Mouse (Mus musculus) heart, postnatal 0 days (tissue): ENCODE data around the gene Slc15a4. TPM values are rescaled to one million over a fixed set of nuclear protein-coding genes. Genes with fewer than 3 reads are reported as not detected.

Experiments
- ATAC-seq: fragments of 200-750 bp; cut with Nextera tagmentation; 2 replicates; pipeline ENCODE4 v1.8.0; 2017; ENCODE audit warnings: low read depth, moderate number of reproducible peaks, moderate library complexity; ENCODE audit not compliant: insufficient read depth
- DNase-seq: peaks from one replicate; pipeline ENCODE4 v3.0.0-alpha.2; 2016; ENCODE audit warnings: low spot score
- H3K27ac ChIP-seq: fragments of 300-500 bp; sonication (generic); 2 replicates; pipeline ENCODE4 v1.5.1; 2014; ENCODE audit warnings: low read depth, mild to moderate bottlenecking
- H3K27me3 ChIP-seq: fragments of 300-500 bp; sonication (generic); 2 replicates; pipeline ENCODE4 v1.6.1; 2014; ENCODE audit warnings: low read length, mixed read lengths; ENCODE audit not compliant: control insufficient read depth, insufficient read depth
- H3K36me3 ChIP-seq: fragments of 300-500 bp; sonication (generic); replicated peaks from 2 replicates; pipeline ENCODE4 v1.6.1; 2014; ENCODE audit warnings: low read length, mixed read lengths; ENCODE audit not compliant: control insufficient read depth, insufficient read depth
- H3K4me1 ChIP-seq: fragments of 300-500 bp; sonication (generic); 2 replicates; pipeline ENCODE4 v1.6.1; 2014; ENCODE audit warnings: antibody characterized with exemption; ENCODE audit not compliant: control insufficient read depth, insufficient read depth
- H3K4me2 ChIP-seq: fragments of 300-500 bp; sonication (generic); 2 replicates; pipeline ENCODE4 v1.6.1; 2014; ENCODE audit warnings: low read depth, mild to moderate bottlenecking, low read length, moderate library complexity
- H3K4me3 ChIP-seq: fragments of 300-500 bp; sonication (generic); 2 replicates; pipeline ENCODE4 v1.5.1; 2014; ENCODE audit warnings: low read depth, low read length
- H3K9ac ChIP-seq: fragments of 300-500 bp; sonication (generic); replicated peaks from 2 replicates; pipeline ENCODE4 v1.6.1; 2014; ENCODE audit warnings: low read depth, low read length, mixed read lengths
- H3K9me3 ChIP-seq: fragments of 300-500 bp; sonication (generic); replicated peaks from 2 replicates; pipeline ENCODE4 v1.6.1; 2016; ENCODE audit warnings: low read length; ENCODE audit not compliant: control insufficient read depth
- CTCF ChIP-seq: IDR thresholded peaks from 2 replicates; pipeline ENCODE4 v1.5.1; 2016; ENCODE audit warnings: antibody characterized with exemption, control low read depth, low read depth
- EP300 ChIP-seq: IDR thresholded peaks from 2 replicates; pipeline ENCODE4 v1.6.1; 2016; ENCODE audit warnings: antibody characterized with exemption, low read depth
- WGBS: fragments of 180-500 bp; shearing (Covaris S2); extraction: QIAGEN DNeasy Blood & Tissue Kit; methylation state at CpG from one replicate; pipeline ENCODE4 v1.1.7; 2014; 5-methylcytosine and 5-hydroxymethylcytosine counted together
- polyA plus RNA-seq: library from polyadenylated mRNA; unstranded; fragments of >200 nt; fragmentation: Nextera tagmentation; extraction: Ambion mirVana; gene quantifications from 2 replicates; pipeline ENCODE4 v1.2.1, GENCODE M21; 2015
- total RNA-seq: library from RNA; depleted of rRNA; stranded (reverse); fragments of >200 nt; gene quantifications from 2 replicates; pipeline ENCODE4 v1.2.3, GENCODE M21; 2014; ENCODE audit warnings: low replicate concordance

Gene Slc15a4
- total and polyA plus RNA-seq, 2 experiments from 2014 or later, result 8.7 to 31.1 TPM

GRCm38 (mm10) chr5:127640359-127640758 lies 7.7 kb upstream of the Slc15a4 start:
- Histone ChIP-seq H3K4me2 (no peak overlapping the region), H3K36me3 (no peaks in the 10 kb centered on the region), H3K4me1 (no peaks in the 10 kb centered on the region), H3K9ac (no peak overlapping the region), H3K9me3 (peaks cover 30% of the 10 kb centered on the region), H3K4me3 (no peak overlapping the region), H3K27me3 (no peaks in the 10 kb centered on the region), H3K27ac (no peak overlapping the region)
- 78% methylated on average over 3 of the region's 3 CpGs for WGBS
- TF ChIP-seq EP300 (no peak), CTCF (no peak; the same call in 1 of the 2 replicates)
- DNase-seq, result no peak
- ATAC-seq, result no peak

DNA sequence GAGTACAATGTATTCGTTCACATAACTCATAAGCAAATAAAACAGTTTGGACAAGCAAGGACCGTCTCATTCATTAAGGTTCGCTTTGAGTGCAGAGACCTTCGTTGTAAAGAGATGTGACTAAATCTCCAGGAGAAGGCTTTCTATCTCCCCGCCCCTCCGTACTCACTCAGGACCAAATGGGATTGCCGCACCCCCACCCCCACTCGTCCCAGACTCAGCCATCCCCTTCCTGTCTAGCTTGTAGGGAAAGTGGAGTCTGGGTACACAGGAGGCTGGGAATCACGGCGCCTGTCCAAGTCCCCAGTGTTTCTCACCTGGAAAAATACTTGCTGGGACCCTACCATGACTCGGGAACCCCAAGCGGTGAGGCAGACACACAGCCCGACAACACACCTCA lies 6.9 kb upstream of the Slc15a4 start:
- Histone ChIP-seq H3K27me3 (no peaks in the 10 kb centered on the region), H3K4me1 (no peaks in the 10 kb centered on the region), H3K9me3 (peaks cover 27% of the 10 kb centered on the region), H3K4me3 (no peak overlapping the region), H3K36me3 (no peaks in the 10 kb centered on the region), H3K4me2 (no peak overlapping the region), H3K27ac (no peak overlapping the region), H3K9ac (no peak overlapping the region)
- no peak for ATAC-seq
- WGBS, result 84% methylated on average over 13 of the region's 13 CpGs
- DNase-seq, result no peak
- TF ChIP-seq EP300 (no peak), CTCF (no peak)

- Histone ChIP-seq H3K4me1 (no peaks in the 10 kb centered on the region), H3K4me3 (no peak overlapping the region), H3K27ac (no peak overlapping the region), H3K27me3 (no peaks in the 10 kb centered on the region), H3K9ac (no peak overlapping the region), H3K36me3 (no peaks in the 10 kb centered on the region), H3K4me2 (no peak overlapping the region), H3K9me3 (peaks cover 23% of the 10 kb centered on the region)
- WGBS, result 73% methylated on average over 6 of the region's 6 CpGs
- ATAC-seq, result no peak
- no peak for DNase-seq
- no peak for TF ChIP-seq CTCF
- TF ChIP-seq EP300, result no peak
Measured at GRCm38 (mm10) chr5:127639067-127639605, 6.4 kb upstream of the Slc15a4 start.

DNA sequence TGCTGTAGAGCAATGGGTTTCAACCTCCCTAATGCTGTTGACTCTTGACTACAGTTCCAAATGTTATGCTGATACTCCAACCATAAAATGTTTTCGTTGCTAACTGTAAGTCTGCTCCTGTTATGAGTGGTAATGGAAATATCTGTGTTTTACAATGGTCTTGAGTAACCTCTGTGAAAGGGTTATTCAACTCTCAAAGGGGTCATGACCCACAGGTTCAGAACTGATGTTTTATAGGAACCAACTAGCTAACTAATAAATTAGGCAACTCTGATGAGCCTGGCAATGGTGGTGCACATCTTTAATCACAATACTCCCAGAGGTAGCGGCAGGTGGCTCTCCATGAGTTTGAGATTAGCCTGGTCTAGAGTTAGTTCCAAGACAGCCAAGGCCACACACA lies 5.5 kb upstream of the Slc15a4 start:
- Histone ChIP-seq H3K27me3 (peaks cover 7% of the 10 kb centered on the region), H3K27ac (no peak overlapping the region), H3K9me3 (peaks cover 19% of the 10 kb centered on the region; the same call in 1 of the 2 replicates), H3K4me3 (no peak overlapping the region), H3K36me3 (no peaks in the 10 kb centered on the region), H3K9ac (no peak overlapping the region), H3K4me2 (no peak overlapping the region), H3K4me1 (no peaks in the 10 kb centered on the region)
- DNase-seq (no peak), ATAC-seq (no peak)
- TF ChIP-seq EP300, result no peak
- no peak for TF ChIP-seq CTCF
- 72% methylated on average over 2 of the region's 2 CpGs for WGBS

DNA sequence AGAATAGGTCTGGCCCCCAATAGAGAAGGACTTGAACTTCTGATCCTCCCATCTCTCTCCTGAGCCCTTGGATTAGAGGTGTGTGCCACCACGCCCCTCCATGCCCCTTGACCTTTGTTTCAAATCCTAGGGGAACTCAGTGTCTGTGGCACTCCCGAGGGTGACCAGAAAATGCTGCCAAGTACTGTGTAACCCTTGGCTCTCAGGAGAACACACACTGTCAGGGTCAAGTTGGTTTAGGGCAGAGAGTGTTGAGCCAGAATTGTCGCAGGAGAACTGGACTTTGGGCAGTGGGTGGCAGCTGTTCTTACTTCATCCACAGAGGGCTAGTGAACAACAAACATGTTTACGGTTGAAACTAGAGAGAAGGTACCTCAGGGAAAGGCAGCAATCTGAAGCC lies 4.9 kb upstream of the Slc15a4 start:
- H3K4me3 ChIP-seq, result no peak overlapping the region
- peaks cover 19% of the 10 kb centered on the region; the same call in 1 of the 2 replicates for H3K9me3 ChIP-seq
- no peaks in the 10 kb centered on the region for H3K36me3 ChIP-seq
- no peak overlapping the region for H3K4me2 ChIP-seq
- DNase-seq, result no peak
- TF ChIP-seq EP300 (no peak), CTCF (no peak)
- 56% methylated on average over 4 of the region's 4 CpGs for WGBS
- H3K9ac ChIP-seq, result no peak overlapping the region
- peaks cover 13% of the 10 kb centered on the region for H3K27me3 ChIP-seq
- ATAC-seq, result no peak
- H3K27ac ChIP-seq, result no peak overlapping the region
- no peaks in the 10 kb centered on the region for H3K4me1 ChIP-seq

DNA sequence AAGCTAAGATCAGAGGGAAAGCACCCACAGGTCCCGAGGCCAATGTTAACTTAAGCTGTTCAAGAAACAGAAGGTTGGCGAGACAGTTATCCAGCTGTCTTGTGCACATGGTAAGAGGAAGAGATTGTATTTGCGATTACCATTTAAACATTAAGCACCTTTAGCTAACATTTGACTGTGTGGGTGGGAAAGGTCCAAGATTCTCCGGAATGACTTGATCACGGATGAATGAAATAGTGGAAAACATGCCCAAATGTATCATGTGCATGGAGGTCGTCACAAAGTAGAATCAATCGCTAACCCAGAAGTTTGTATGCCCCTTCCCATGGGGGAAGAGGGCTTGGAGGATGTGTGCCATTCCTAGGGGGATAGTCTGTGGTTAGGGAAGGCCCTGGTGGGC lies 969 bp upstream of the Slc15a4 start:
- WGBS, result 79% methylated on average over 7 of the region's 7 CpGs

More for the DNA sequence above, 969 bp upstream of the Slc15a4 start:
- DNase-seq (no peak), ATAC-seq (no peak)
- no peak overlapping the region for H3K4me3 ChIP-seq
- no peaks in the 10 kb centered on the region for H3K4me1 ChIP-seq
- H3K9ac ChIP-seq, result no peak overlapping the region
- H3K27me3 ChIP-seq, result peaks cover 31% of the 10 kb centered on the region
- H3K36me3 ChIP-seq, result no peaks in the 10 kb centered on the region
- no peak overlapping the region for H3K4me2 ChIP-seq
- H3K9me3 ChIP-seq, result no peaks in the 10 kb centered on the region
- TF ChIP-seq EP300 (no peak), CTCF (no peak)
- H3K27ac ChIP-seq, result no peak overlapping the region
